Mouse (Mus musculus): Measurements from ENCODE around the gene Cpne9. TPM values are rescaled to one million over a fixed set of nuclear protein-coding genes. Genes with fewer than 3 reads are reported as not detected.

Gene Cpne9
- polyA plus RNA-seq, 1 experiment from 2014 or later = 0.11 TPM

- H3K27me3 ChIP-seq (ENCODE audit: control insufficient read depth, insufficient read depth, low read length) = no peaks in the 10 kb centered on the region
- H3K36me3 ChIP-seq (ENCODE audit: control insufficient read depth, insufficient read depth, low read length) = peaks cover 10% of the 10 kb centered on the region; the same call in 1 of the 2 replicates
- no peak overlapping the region for H3K9ac ChIP-seq (ENCODE audit: low read length)
- ATAC-seq (ENCODE audit: insufficient number of reproducible peaks, low FRiP score, low TSS enrichment, low read depth) (no peak), DNase-seq (ENCODE audit: low spot score) (no peak)
- no peaks in the 10 kb centered on the region for H3K9me3 ChIP-seq (ENCODE audit: control insufficient read depth, low read length)
- no peak overlapping the region for H3K4me2 ChIP-seq (ENCODE audit: low read depth, severe bottlenecking)
- H3K4me3 ChIP-seq (ENCODE audit: low read depth, low read length) = no peak overlapping the region
- no peaks in the 10 kb centered on the region for H3K4me1 ChIP-seq (ENCODE audit: control insufficient read depth, insufficient read depth, low read length)
- H3K27ac ChIP-seq (replicated peaks; ENCODE audit: low read depth, low read length) = no peak overlapping the region
Observed at GRCm38 (mm10) chr6:113254899-113255298, 27.2 kb upstream of the Cpne9 start.

- H3K9ac ChIP-seq (ENCODE audit: low read length) = no peak overlapping the region
- no peaks in the 10 kb centered on the region for H3K27me3 ChIP-seq (ENCODE audit: control insufficient read depth, insufficient read depth, low read length)
- H3K4me2 ChIP-seq (ENCODE audit: low read depth, severe bottlenecking) = no peak overlapping the region
- no peak overlapping the region for H3K27ac ChIP-seq (replicated peaks; ENCODE audit: low read depth, low read length)
- no peak overlapping the region for H3K4me3 ChIP-seq (ENCODE audit: low read depth, low read length)
- H3K36me3 ChIP-seq (ENCODE audit: control insufficient read depth, insufficient read depth, low read length) = peaks cover 7% of the 10 kb centered on the region
- no peaks in the 10 kb centered on the region for H3K9me3 ChIP-seq (ENCODE audit: control insufficient read depth, low read length)
- DNase-seq (ENCODE audit: low spot score) = no peak
- no peaks in the 10 kb centered on the region for H3K4me1 ChIP-seq (ENCODE audit: control insufficient read depth, insufficient read depth, low read length)
- 89% methylated on average over 8 of the region's 8 CpGs for WGBS
- no peak for ATAC-seq (ENCODE audit: insufficient number of reproducible peaks, low FRiP score, low TSS enrichment, low read depth)
Observed at GRCm38 (mm10) chr6:113261174-113261858, 20.8 kb upstream of the Cpne9 start.

GRCm38 (mm10) chr6:113263531-113263930 is 18.6 kb upstream of the Cpne9 start:
- 88% methylated on average over 6 of the region's 6 CpGs for WGBS
- H3K36me3 ChIP-seq (ENCODE audit: control insufficient read depth, insufficient read depth, low read length) = peaks cover 10% of the 10 kb centered on the region
- no peaks in the 10 kb centered on the region for H3K9me3 ChIP-seq (ENCODE audit: control insufficient read depth, low read length)
- no peak overlapping the region for H3K9ac ChIP-seq (ENCODE audit: low read length)
- no peak for ATAC-seq (ENCODE audit: insufficient number of reproducible peaks, low FRiP score, low TSS enrichment, low read depth)
- DNase-seq (ENCODE audit: low spot score) = no peak
- no peak overlapping the region for H3K4me2 ChIP-seq (ENCODE audit: low read depth, severe bottlenecking)
- no peak overlapping the region for H3K27ac ChIP-seq (replicated peaks; ENCODE audit: low read depth, low read length)
- H3K4me1 ChIP-seq (ENCODE audit: control insufficient read depth, insufficient read depth, low read length) = no peaks in the 10 kb centered on the region
- no peak overlapping the region for H3K4me3 ChIP-seq (ENCODE audit: low read depth, low read length)
- H3K27me3 ChIP-seq (ENCODE audit: control insufficient read depth, insufficient read depth, low read length) = no peaks in the 10 kb centered on the region

DNA sequence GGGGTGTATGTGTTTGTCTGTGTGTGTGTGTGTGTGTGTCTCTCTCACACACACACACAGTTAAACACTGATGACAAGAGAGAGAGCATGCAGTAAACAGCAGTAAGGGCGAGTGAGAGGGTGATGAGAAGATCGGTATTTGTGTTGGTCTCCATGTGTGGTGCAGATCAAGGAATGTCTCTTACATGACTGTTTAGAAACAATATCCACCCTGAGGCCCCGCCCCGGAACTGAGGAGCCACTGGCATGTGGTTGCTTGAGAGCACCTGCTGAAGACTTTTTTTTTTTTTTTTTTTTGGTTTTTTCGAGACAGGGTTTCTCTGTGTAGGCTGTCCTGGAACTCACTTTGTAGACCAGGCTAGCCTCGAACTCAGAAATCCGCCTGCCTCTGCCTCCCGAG is 17.7 kb upstream of the Cpne9 start:
- H3K36me3 ChIP-seq (ENCODE audit: control insufficient read depth, insufficient read depth, low read length) = peaks cover 16% of the 10 kb centered on the region
- no peak overlapping the region for H3K4me2 ChIP-seq (ENCODE audit: low read depth, severe bottlenecking)
- no peak for DNase-seq (ENCODE audit: low spot score)
- H3K4me3 ChIP-seq (ENCODE audit: low read depth, low read length) = no peak overlapping the region
- H3K9me3 ChIP-seq (ENCODE audit: control insufficient read depth, low read length) = no peaks in the 10 kb centered on the region
- H3K27me3 ChIP-seq (ENCODE audit: control insufficient read depth, insufficient read depth, low read length) = no peaks in the 10 kb centered on the region
- no peak overlapping the region for H3K27ac ChIP-seq (replicated peaks; ENCODE audit: low read depth, low read length)
- no peak for ATAC-seq (ENCODE audit: insufficient number of reproducible peaks, low FRiP score, low TSS enrichment, low read depth)
- WGBS = 93% methylated on average over 8 of the region's 8 CpGs
- no peaks in the 10 kb centered on the region for H3K4me1 ChIP-seq (ENCODE audit: control insufficient read depth, insufficient read depth, low read length)
- H3K9ac ChIP-seq (ENCODE audit: low read length) = no peak overlapping the region

DNA sequence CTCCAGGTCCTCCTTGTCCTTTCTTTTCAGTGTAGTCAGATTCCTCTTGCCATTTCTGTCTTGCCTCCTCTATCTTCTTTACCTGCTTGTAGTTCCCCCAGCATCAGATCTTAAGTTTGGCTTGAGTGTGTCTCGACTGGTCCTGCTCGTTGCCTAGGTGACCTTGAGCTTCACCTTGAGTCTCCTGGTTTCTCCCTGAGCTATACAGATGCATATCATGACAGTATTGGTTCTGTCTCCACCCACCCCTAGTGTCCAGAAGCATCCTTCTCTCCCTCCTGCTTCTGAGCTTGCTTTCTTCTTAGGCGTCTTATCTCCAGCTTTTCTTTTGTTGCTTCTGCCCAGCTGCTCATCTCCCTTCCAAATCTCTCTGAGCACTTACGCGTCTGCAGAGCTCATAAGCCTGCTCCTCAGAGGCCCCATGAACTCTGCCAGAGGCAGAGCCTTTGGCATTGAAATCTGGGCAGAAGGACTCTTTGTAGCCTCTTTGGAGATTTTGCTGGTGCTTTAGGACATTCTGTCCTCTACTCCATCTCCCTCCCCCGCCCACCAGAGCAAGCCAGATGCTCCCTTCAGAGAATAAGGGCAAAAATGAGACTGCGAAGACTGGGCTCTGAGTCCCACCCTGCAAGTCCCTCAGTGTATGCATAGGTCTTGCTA is 15.0 kb upstream of the Cpne9 start:
- Histone ChIP-seq H3K4me3 (ENCODE audit: low read depth, low read length) (no peak overlapping the region), H3K36me3 (ENCODE audit: control insufficient read depth, insufficient read depth, low read length) (peaks cover 22% of the 10 kb centered on the region), H3K27me3 (ENCODE audit: control insufficient read depth, insufficient read depth, low read length) (no peaks in the 10 kb centered on the region), H3K9ac (ENCODE audit: low read length) (no peak overlapping the region), H3K4me2 (ENCODE audit: low read depth, severe bottlenecking) (no peak overlapping the region), H3K4me1 (ENCODE audit: control insufficient read depth, insufficient read depth, low read length) (no peaks in the 10 kb centered on the region), H3K9me3 (ENCODE audit: control insufficient read depth, low read length) (no peaks in the 10 kb centered on the region), H3K27ac (replicated peaks; ENCODE audit: low read depth, low read length) (no peak overlapping the region)
- DNase-seq (ENCODE audit: low spot score) (no peak), ATAC-seq (ENCODE audit: insufficient number of reproducible peaks, low FRiP score, low TSS enrichment, low read depth) (no peak)
- 86% methylated on average over 7 of the region's 7 CpGs for WGBS

- Histone ChIP-seq H3K27ac (replicated peaks; ENCODE audit: low read depth, low read length) (no peak overlapping the region), H3K4me1 (ENCODE audit: control insufficient read depth, insufficient read depth, low read length) (no peaks in the 10 kb centered on the region), H3K36me3 (ENCODE audit: control insufficient read depth, insufficient read depth, low read length) (peaks cover 22% of the 10 kb centered on the region), H3K27me3 (ENCODE audit: control insufficient read depth, insufficient read depth, low read length) (no peaks in the 10 kb centered on the region), H3K9me3 (ENCODE audit: control insufficient read depth, low read length) (no peaks in the 10 kb centered on the region), H3K4me3 (ENCODE audit: low read depth, low read length) (no peak overlapping the region), H3K4me2 (ENCODE audit: low read depth, severe bottlenecking) (no peak overlapping the region), H3K9ac (ENCODE audit: low read length) (no peak overlapping the region)
- 100% methylated on average over 1 of the region's 1 CpGs for WGBS
- ATAC-seq (ENCODE audit: insufficient number of reproducible peaks, low FRiP score, low TSS enrichment, low read depth) = no peak
- DNase-seq (ENCODE audit: low spot score) = no peak
Observed at GRCm38 (mm10) chr6:113267988-113268387, 14.1 kb upstream of the Cpne9 start.

- no peaks in the 10 kb centered on the region for H3K9me3 ChIP-seq (ENCODE audit: control insufficient read depth, low read length)
- H3K4me2 ChIP-seq (ENCODE audit: low read depth, severe bottlenecking) = no peak overlapping the region
- H3K4me1 ChIP-seq (ENCODE audit: control insufficient read depth, insufficient read depth, low read length) = no peaks in the 10 kb centered on the region
- H3K27ac ChIP-seq (replicated peaks; ENCODE audit: low read depth, low read length) = no peak overlapping the region
- no peak for DNase-seq (ENCODE audit: low spot score)
- H3K4me3 ChIP-seq (ENCODE audit: low read depth, low read length) = no peak overlapping the region
- H3K9ac ChIP-seq (ENCODE audit: low read length) = no peak overlapping the region
- ATAC-seq (ENCODE audit: insufficient number of reproducible peaks, low FRiP score, low TSS enrichment, low read depth) = no peak
- peaks cover 20% of the 10 kb centered on the region; the same call in 1 of the 2 replicates for H3K36me3 ChIP-seq (ENCODE audit: control insufficient read depth, insufficient read depth, low read length)
- H3K27me3 ChIP-seq (ENCODE audit: control insufficient read depth, insufficient read depth, low read length) = no peaks in the 10 kb centered on the region
- WGBS = 89% methylated on average over 3 of the region's 3 CpGs
Observed at GRCm38 (mm10) chr6:113272365-113272764, 9.7 kb upstream of the Cpne9 start.

- H3K27ac ChIP-seq (replicated peaks; ENCODE audit: low read depth, low read length) = no peak overlapping the region
- H3K9me3 ChIP-seq (ENCODE audit: control insufficient read depth, low read length) = no peaks in the 10 kb centered on the region
- no peak overlapping the region for H3K4me3 ChIP-seq (ENCODE audit: low read depth, low read length)
- no peaks in the 10 kb centered on the region for H3K4me1 ChIP-seq (ENCODE audit: control insufficient read depth, insufficient read depth, low read length)
- DNase-seq (ENCODE audit: low spot score) (no peak), ATAC-seq (ENCODE audit: insufficient number of reproducible peaks, low FRiP score, low TSS enrichment, low read depth) (no peak)
- no peak overlapping the region for H3K9ac ChIP-seq (ENCODE audit: low read length)
- peaks cover 3% of the 10 kb centered on the region; the same call in 1 of the 2 replicates for H3K36me3 ChIP-seq (ENCODE audit: control insufficient read depth, insufficient read depth, low read length)
- peaks cover 3% of the 10 kb centered on the region for H3K27me3 ChIP-seq (ENCODE audit: control insufficient read depth, insufficient read depth, low read length)
- no peak overlapping the region for H3K4me2 ChIP-seq (ENCODE audit: low read depth, severe bottlenecking)
- WGBS = 76% methylated on average over 4 of the region's 4 CpGs
Observed at GRCm38 (mm10) chr6:113276846-113277245, 5.3 kb upstream of the Cpne9 start.

Data from limb, embryonic 11.5 days (tissue).